Mouse (Mus musculus) intestine, embryonic 14.5 days (tissue): ENCODE measurements around the gene Pkig. TPM values are rescaled to one million over a fixed set of nuclear protein-coding genes. Genes with fewer than 3 reads are reported as not detected.

Source experiments
- ATAC-seq: fragments of 200-750 bp; cut with Nextera tagmentation; replicated peaks from 2 replicates; pipeline ENCODE4 v1.8.0; 2017; ENCODE audit warnings: low read depth, moderate number of reproducible peaks, moderate TSS enrichment, moderate library complexity; ENCODE audit not compliant: low FRiP score, low TSS enrichment
- DNase-seq: peaks from one replicate; pipeline ENCODE4 v3.0.0-alpha.2; 2018; ENCODE audit warnings: low spot score
- H3K27ac ChIP-seq: fragments of 300-500 bp; sonication (generic); 2 replicates; pipeline ENCODE4 v1.5.1; 2014; ENCODE audit warnings: low read depth, mild to moderate bottlenecking, control low read depth
- H3K27me3 ChIP-seq: fragments of 300-500 bp; sonication (generic); replicated peaks from 2 replicates; pipeline ENCODE4 v1.6.1; 2014; ENCODE audit warnings: low read length, control low read depth; ENCODE audit not compliant: control insufficient read depth, insufficient read depth
- H3K36me3 ChIP-seq: fragments of 300-500 bp; sonication (generic); 2 replicates; pipeline ENCODE4 v1.6.1; 2014; ENCODE audit warnings: low read length, control low read depth; ENCODE audit not compliant: control insufficient read depth, insufficient read depth
- H3K4me1 ChIP-seq: fragments of 300-500 bp; sonication (generic); replicated peaks from 2 replicates; pipeline ENCODE4 v1.6.1; 2014; ENCODE audit warnings: low read length, control low read depth, mixed read lengths; ENCODE audit not compliant: control insufficient read depth, insufficient read depth
- H3K4me2 ChIP-seq: fragments of 300-500 bp; sonication (generic); 2 replicates; pipeline ENCODE4 v1.6.1; 2014; ENCODE audit warnings: low read length
- H3K4me3 ChIP-seq: fragments of 300-500 bp; sonication (generic); 2 replicates; pipeline ENCODE4 v1.5.1; 2014; ENCODE audit warnings: low read depth, low read length, control low read depth, mixed read lengths
- H3K9ac ChIP-seq: fragments of 300-500 bp; sonication (generic); 2 replicates; pipeline ENCODE4 v1.6.1; 2014; ENCODE audit warnings: mild to moderate bottlenecking, low read length
- H3K9me3 ChIP-seq: fragments of 300-500 bp; sonication (generic); 2 replicates; pipeline ENCODE4 v1.6.1; 2016; ENCODE audit warnings: low read length, control low read depth; ENCODE audit not compliant: control insufficient read depth
- WGBS: fragments of 180-500 bp; shearing (Covaris S2); extraction: QIAGEN DNeasy Blood & Tissue Kit; methylation state at CpG from one replicate; pipeline ENCODE4 v1.1.7; 2014; 5-methylcytosine and 5-hydroxymethylcytosine counted together
- polyA plus RNA-seq: library from polyadenylated mRNA; unstranded; fragments of >200 nt; fragmentation: Nextera tagmentation; extraction: Ambion mirVana; gene quantifications from 2 replicates; pipeline ENCODE4 v1.2.1, GENCODE M21; 2014

Pkig gene
- polyA plus RNA-seq, 1 experiment from 2014 or later, result 130 TPM

GRCm38 (mm10) chr2:163662698-163663221, 4.6 kb downstream of the Pkig start:
- H3K27ac ChIP-seq, result no peak overlapping the region
- H3K9me3 ChIP-seq, result no peaks in the 10 kb centered on the region
- H3K4me1 ChIP-seq, result peaks cover 12% of the 10 kb centered on the region
- DNase-seq, result no peak
- no peaks in the 10 kb centered on the region for H3K36me3 ChIP-seq
- H3K9ac ChIP-seq, result no peak overlapping the region
- no peaks in the 10 kb centered on the region for H3K27me3 ChIP-seq
- ATAC-seq, result no peak
- H3K4me2 ChIP-seq, result no peak overlapping the region
- H3K4me3 ChIP-seq, result no peak overlapping the region
- WGBS, result 75% methylated on average over 2 of the region's 2 CpGs

DNA sequence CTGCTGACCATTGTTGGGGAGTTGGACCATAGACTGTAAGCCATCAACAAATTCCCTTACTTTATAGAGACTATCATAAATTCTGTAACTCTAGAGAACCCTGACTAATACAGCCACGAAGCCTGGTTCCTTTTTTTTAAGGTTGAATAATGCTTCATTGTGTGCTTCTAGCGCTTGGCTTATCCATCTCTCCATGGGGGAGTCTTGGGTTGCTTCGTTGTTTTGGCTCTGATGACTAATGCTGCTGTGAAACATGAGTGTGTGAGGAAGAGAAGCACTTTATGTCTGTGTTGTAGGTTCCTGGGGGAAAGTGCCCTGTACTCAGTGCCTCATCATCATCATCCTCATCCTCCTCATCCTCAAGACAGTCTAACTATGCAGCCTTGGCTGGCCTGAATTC, 5.7 kb downstream of the Pkig start:
- H3K4me2 ChIP-seq, result no peak overlapping the region
- no peak overlapping the region for H3K27ac ChIP-seq
- H3K4me1 ChIP-seq, result peaks cover 11% of the 10 kb centered on the region
- no peaks in the 10 kb centered on the region for H3K27me3 ChIP-seq
- H3K9ac ChIP-seq, result no peak overlapping the region
- no peak overlapping the region for H3K4me3 ChIP-seq
- WGBS, result 57% methylated on average over 3 of the region's 3 CpGs
- no peaks in the 10 kb centered on the region for H3K36me3 ChIP-seq
- DNase-seq (no peak), ATAC-seq (no peak)
- H3K9me3 ChIP-seq, result no peaks in the 10 kb centered on the region

GRCm38 (mm10) chr2:163667045-163667444, 8.9 kb downstream of the Pkig start:
- no peaks in the 10 kb centered on the region for H3K27me3 ChIP-seq
- H3K9ac ChIP-seq, result no peak overlapping the region
- no peak overlapping the region for H3K4me3 ChIP-seq
- no peaks in the 10 kb centered on the region for H3K9me3 ChIP-seq
- 0 out of 2 replicates have a peak, but pooled peaks cover 6% of the 10 kb centered on the region for H3K4me1 ChIP-seq
- H3K36me3 ChIP-seq, result no peaks in the 10 kb centered on the region
- no peak overlapping the region for H3K27ac ChIP-seq
- H3K4me2 ChIP-seq, result no peak overlapping the region
- ATAC-seq (no peak), DNase-seq (no peak)
- 91% methylated on average over 1 of the region's 1 CpGs for WGBS

- Histone ChIP-seq H3K27me3 (no peaks in the 10 kb centered on the region), H3K27ac (no peak overlapping the region), H3K36me3 (no peaks in the 10 kb centered on the region), H3K4me2 (no peak overlapping the region), H3K4me1 (peaks cover 29% of the 10 kb centered on the region), H3K9me3 (no peaks in the 10 kb centered on the region), H3K4me3 (no peak overlapping the region), H3K9ac (no peak overlapping the region)
- no peak for DNase-seq
- 63% methylated on average over 11 of the region's 11 CpGs for WGBS
- no peak for ATAC-seq
Measured at GRCm38 (mm10) chr2:163670872-163671594, 12.8 kb downstream of the Pkig start.

DNA sequence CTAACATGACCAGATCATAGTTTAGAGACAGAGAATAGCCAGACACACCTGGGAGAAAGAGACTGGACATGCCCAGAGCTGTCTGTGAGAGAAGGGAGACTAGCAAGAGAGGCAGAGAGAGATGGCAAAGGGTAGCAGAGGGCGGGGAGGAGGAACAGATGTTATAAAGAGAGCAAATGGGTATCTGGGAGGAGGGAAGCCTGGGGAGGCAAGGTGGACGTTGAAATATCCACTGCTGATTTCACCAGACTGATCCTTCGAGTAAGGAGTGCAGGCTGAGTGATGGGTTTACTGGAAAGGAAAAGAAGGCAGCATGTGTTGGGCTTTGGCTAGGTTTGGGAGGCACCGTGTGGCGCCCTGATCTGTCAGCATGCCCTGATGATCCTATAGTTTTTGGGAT, 16.2 kb downstream of the Pkig start:
- 42% methylated on average over 5 of the region's 5 CpGs for WGBS
- ATAC-seq (no peak), DNase-seq (no peak)
- H3K4me1 ChIP-seq, result peaks cover 35% of the 10 kb centered on the region
- peak overlapping the region; percentile 62 for H3K27ac ChIP-seq
- no peaks in the 10 kb centered on the region for H3K36me3 ChIP-seq
- peak overlapping the region; percentile 22; the same call in 1 of the 2 replicates for H3K4me2 ChIP-seq
- H3K27me3 ChIP-seq, result no peaks in the 10 kb centered on the region
- no peak overlapping the region for H3K4me3 ChIP-seq
- H3K9ac ChIP-seq, result 0 out of 2 replicates have a peak overlapping the region, but pooled peaks have one; percentile 13
- no peaks in the 10 kb centered on the region for H3K9me3 ChIP-seq

- H3K36me3 ChIP-seq, result no peaks in the 10 kb centered on the region
- 27% methylated on average over 5 of the region's 5 CpGs for whole genome bisulfite sequencing
- no peaks in the 10 kb centered on the region for H3K9me3 ChIP-seq
- H3K9ac ChIP-seq, result no peak overlapping the region
- peak overlapping the region; percentile 22 for H3K4me2 ChIP-seq
- DNase-seq (no peak), ATAC-seq (peak; percentile 75)
- H3K27me3 ChIP-seq, result no peaks in the 10 kb centered on the region
- H3K4me3 ChIP-seq, result no peak overlapping the region
- peak overlapping the region; percentile 70 for H3K27ac ChIP-seq
- H3K4me1 ChIP-seq, result peaks cover 35% of the 10 kb centered on the region
Measured at GRCm38 (mm10) chr2:163675144-163675619, 17.0 kb downstream of the Pkig start.

DNA sequence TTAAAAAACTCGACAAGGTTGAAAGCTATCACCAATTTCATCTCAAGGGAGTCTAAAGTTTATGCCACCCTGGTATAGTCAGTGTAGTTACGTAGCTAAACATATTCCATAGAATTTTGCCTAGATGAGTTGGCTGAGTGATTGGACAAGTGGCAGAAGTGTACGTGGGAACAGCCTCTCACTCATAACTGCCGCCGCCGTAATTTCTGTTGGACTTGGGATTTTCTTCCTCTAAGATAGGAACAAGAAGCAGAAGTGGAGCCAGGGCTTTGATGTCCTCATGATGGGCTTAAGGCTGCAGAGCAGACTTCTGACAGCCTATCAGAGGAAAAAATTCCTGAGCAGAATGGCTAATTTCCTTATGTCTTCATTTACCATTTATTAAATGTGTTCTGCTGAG, 17.5 kb downstream of the Pkig start:
- Histone ChIP-seq H3K9ac (no peak overlapping the region), H3K36me3 (no peaks in the 10 kb centered on the region), H3K27me3 (no peaks in the 10 kb centered on the region), H3K4me3 (no peak overlapping the region), H3K9me3 (no peaks in the 10 kb centered on the region), H3K4me2 (peak overlapping the region; percentile 9), H3K4me1 (peaks cover 35% of the 10 kb centered on the region), H3K27ac (peak overlapping the region; percentile 70)
- DNase-seq, result peak; percentile 49
- ATAC-seq, result 0 out of 2 replicates have a peak, but pooled peaks have one; percentile 2
- 38% methylated on average over 6 of the region's 6 CpGs for WGBS

- no peak for ATAC-seq
Measured at GRCm38 (mm10) chr2:163676321-163676720, 18.1 kb downstream of the Pkig start.

More at GRCm38 (mm10) chr2:163676321-163676720, 18.1 kb downstream of the Pkig start:
- Histone ChIP-seq H3K9ac (no peak overlapping the region), H3K4me2 (no peak overlapping the region; the same call in 1 of the 2 replicates), H3K27ac (peak overlapping the region; percentile 70; the same call in 1 of the 2 replicates), H3K9me3 (no peaks in the 10 kb centered on the region), H3K4me1 (peaks cover 32% of the 10 kb centered on the region), H3K4me3 (no peak overlapping the region), H3K27me3 (no peaks in the 10 kb centered on the region), H3K36me3 (no peaks in the 10 kb centered on the region)
- 89% methylated on average over 4 of the region's 4 CpGs for WGBS
- no peak for DNase-seq
